Mouse (Mus musculus) monocyte, adult 5-6 weeks (primary cell): ENCODE results near the gene Cstf1. TPM values are rescaled to one million over a fixed set of nuclear protein-coding genes. Genes with fewer than 3 reads are reported as not detected.
A peak's percentile ranks its signal among the peaks of the same experiment; 100 is the strongest.

Source experiments
- ATAC-seq: fragments of 153-309, 156-312 bp; replicated peaks from 2 replicates; pipeline ENCODE4 v1.8.0; 2017; ENCODE audit warnings: mild to moderate bottlenecking; ENCODE audit not compliant: low TSS enrichment, insufficient number of reproducible peaks, severe bottlenecking, poor library complexity, low FRiP score
- total RNA-seq: library from RNA; stranded (forward); fragments of 200-1000, 200-491, 200-594 nt; gene quantifications from 3 replicates; pipeline ENCODE4 v1.2.3, GENCODE M21; 2017

Cstf1 gene
- 9.0 to 17.3 TPM (median 12.8 TPM) in 3 replicates for total RNA-seq

GRCm38 (mm10) chr2:172370411-172371223 lies at the start of gene Cstf1, which contains the start of gene Aurka:
Gene Cstf1, plus strand, starts transcription at chr2:172370681.
Gene Aurka, minus strand, starts transcription at chr2:172370535.
- peak; percentile 90 for ATAC-seq

- ATAC-seq = no peak
Observed at GRCm38 (mm10) chr2:172320878-172321277, 49.6 kb upstream of the Cstf1 start.

- ATAC-seq = no peak
Observed at GRCm38 (mm10) chr2:172328248-172328647, 42.2 kb upstream of the Cstf1 start.

GRCm38 (mm10) chr2:172329179-172329578 lies 41.3 kb upstream of the Cstf1 start:
- ATAC-seq = no peak; the same call in 1 of the 2 replicates

GRCm38 (mm10) chr2:172338206-172338942 lies 32.1 kb upstream of the Cstf1 start:
- ATAC-seq = no peak

- no peak for ATAC-seq
Observed at GRCm38 (mm10) chr2:172340936-172341335, 29.5 kb upstream of the Cstf1 start.

- ATAC-seq = no peak
Observed at GRCm38 (mm10) chr2:172341606-172342005, 28.9 kb upstream of the Cstf1 start.

GRCm38 (mm10) chr2:172343751-172344150 lies 26.7 kb upstream of the Cstf1 start:
- ATAC-seq = no peak

- no peak for ATAC-seq
Observed at GRCm38 (mm10) chr2:172344669-172345068, 25.8 kb upstream of the Cstf1 start.

GRCm38 (mm10) chr2:172345258-172345738 lies 25.2 kb upstream of the Cstf1 start, which contains the start of gene Fam210b:
Gene Fam210b, plus strand, starts transcription at chr2:172345565.
- ATAC-seq = peak; percentile 93

GRCm38 (mm10) chr2:172346034-172346929 lies 24.2 kb upstream of the Cstf1 start:
- no peak for ATAC-seq

- ATAC-seq = no peak
Observed at GRCm38 (mm10) chr2:172346933-172347611, 23.4 kb upstream of the Cstf1 start.

- ATAC-seq = no peak
Observed at GRCm38 (mm10) chr2:172348297-172348950, 22.1 kb upstream of the Cstf1 start.

GRCm38 (mm10) chr2:172349776-172350175 lies 20.7 kb upstream of the Cstf1 start:
- no peak for ATAC-seq

GRCm38 (mm10) chr2:172350773-172351172 lies 19.7 kb upstream of the Cstf1 start:
- ATAC-seq = no peak

GRCm38 (mm10) chr2:172353218-172353617 lies 17.3 kb upstream of the Cstf1 start:
- ATAC-seq = no peak

- no peak for ATAC-seq
Observed at GRCm38 (mm10) chr2:172354761-172355160, 15.7 kb upstream of the Cstf1 start.

- no peak for ATAC-seq
Observed at GRCm38 (mm10) chr2:172355833-172356232, 14.6 kb upstream of the Cstf1 start.
